In the genomic region with DNA sequence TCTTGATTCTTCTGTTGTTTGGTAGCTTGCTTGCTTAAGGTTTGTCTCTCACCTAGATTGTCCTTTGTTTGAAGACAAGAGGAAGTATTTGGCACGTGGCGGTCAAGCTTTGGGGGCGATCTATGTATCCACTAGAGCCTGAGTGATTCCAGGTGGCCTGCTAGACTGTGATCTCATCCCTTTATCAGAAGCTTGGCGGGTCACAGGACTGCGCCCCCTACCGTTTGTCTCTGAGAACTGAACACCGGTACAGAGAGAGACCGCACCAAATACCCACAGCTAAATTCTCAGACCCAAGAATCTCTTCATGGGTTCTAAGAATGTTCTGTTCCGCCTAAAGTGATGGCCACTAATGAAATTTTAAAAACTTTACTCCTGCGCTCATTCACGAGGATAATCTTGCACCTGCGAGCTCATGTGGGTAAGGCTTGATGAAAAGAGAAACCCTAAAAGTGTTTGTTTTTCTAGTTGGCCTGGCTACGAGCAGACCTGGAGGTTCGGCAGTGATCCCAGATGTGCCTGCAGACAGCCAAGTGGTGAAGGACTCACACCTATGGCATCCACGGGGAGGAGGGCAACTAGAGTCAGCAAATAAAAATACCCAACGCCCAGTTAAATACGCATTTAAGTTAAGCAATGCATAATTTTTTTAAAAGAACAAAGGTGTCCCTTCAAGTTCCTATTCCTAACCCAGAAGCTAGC, we compare ENCODE assay signal across 9 mouse cellular contexts. TPM values are rescaled to one million over a fixed set of nuclear protein-coding genes. Genes with fewer than 3 reads are reported as not detected.
DNase-seq lines count a peak whose midpoint lies in the region; ATAC-seq and TF ChIP-seq lines count a peak whose summit lies in the region.
"Had no signal": no experiment of that assay in that cellular context is flagged by ENCODE, and none has a peak within 500 bp of the region (broad histone marks: within the 10 kb centered on the region; RNA-seq: fewer than 3 reads in every experiment).

No protein-coding gene starts in this region.

- H3K36me3 ChIP-seq in ES-E14 (ENCODE audit: control insufficient read depth, insufficient read depth, low read length, poor library complexity, severe bottlenecking) = no peaks in the 10 kb centered on the region
- no peaks in the 10 kb centered on the region for H3K36me3 ChIP-seq in heart, embryonic 11.5 days (ENCODE audit: control insufficient read depth, insufficient read depth, low read length)
- H3K36me3 ChIP-seq: neural tube, embryonic 12.5 days had no signal

- peak overlapping the region; percentile 14; the same call in 1 of the 2 replicates for H3K4me2 ChIP-seq in heart, embryonic 11.5 days
- H3K4me2 ChIP-seq: neural tube, embryonic 12.5 days had no signal

- no peaks in the 10 kb centered on the region for H3K4me1 ChIP-seq in ES-E14 (ENCODE audit: control insufficient read depth in 2 of 2, insufficient read depth in 2 of 2, low read length in 2 of 2, poor library complexity in 1 of 2)
- no peaks in the 10 kb centered on the region; the same call in 1 of the 2 replicates for H3K4me1 ChIP-seq in heart, embryonic 11.5 days (ENCODE audit: control insufficient read depth, insufficient read depth, low read length)
- H3K4me1 ChIP-seq: neural tube, embryonic 12.5 days had no signal

- no peak overlapping the region for H3K9ac ChIP-seq in ES-E14 (ENCODE audit: insufficient read depth, low read depth, low read length, poor library complexity, severe bottlenecking)
- no peak overlapping the region for H3K9ac ChIP-seq in heart, embryonic 11.5 days (ENCODE audit: low read depth, low read length)
- H3K9ac ChIP-seq: neural tube, embryonic 12.5 days had no signal

- no peak overlapping the region for H3K27ac ChIP-seq in ES-E14 (ENCODE audit: insufficient read depth, low read depth, low read length, poor library complexity, severe bottlenecking)
- no peak overlapping the region for H3K27ac ChIP-seq in heart, embryonic 11.5 days (ENCODE audit: low read depth, low read length)
- H3K27ac ChIP-seq: neural tube, embryonic 12.5 days had no signal

- in situ Hi-C loops in ES-E14 (cut with MboI; ENCODE audit: low sequenced_read_pairs in 2 of 2, unreplicated experiment in 2 of 2) = loop anchor here in 1 of 2 experiments (25.0 kb wide), 1 partner anchor 435 kb away; a partner anchor contains a TSS

- no peak for ATAC-seq in heart, embryonic 11.5 days (replicated peaks; ENCODE audit: insufficient number of reproducible peaks, low FRiP score, low TSS enrichment)

- no peaks in the 10 kb centered on the region for H3K9me3 ChIP-seq in ES-E14 (ENCODE audit: control insufficient read depth, insufficient read depth, low read depth, low read length)
- H3K9me3 ChIP-seq in heart, embryonic 11.5 days (replicated peaks; ENCODE audit: control insufficient read depth, low read length) = no peaks in the 10 kb centered on the region
- H3K9me3 ChIP-seq: neural tube, embryonic 12.5 days had no signal

- WGBS in heart, embryonic 11.5 days (ENCODE audit: insufficient replicate concordance) = 20% methylated on average over 17 of the region's 17 CpGs

- no peak overlapping the region for H3K4me3 ChIP-seq in ES-E14 (ENCODE audit: insufficient read depth in 1 of 2, low read depth in 1 of 2, low read length in 2 of 2, poor library complexity in 1 of 2, severe bottlenecking in 1 of 2)
- no peak overlapping the region for H3K4me3 ChIP-seq in heart, embryonic 11.5 days (ENCODE audit: low read depth, low read length)
- H3K4me3 ChIP-seq: neural tube, embryonic 12.5 days had no signal

- H3K27me3 ChIP-seq in heart, embryonic 11.5 days (ENCODE audit: control insufficient read depth, insufficient read depth, low read length) = no peaks in the 10 kb centered on the region
- H3K27me3 ChIP-seq: neural tube, embryonic 12.5 days had no signal

- DNase-seq in kidney, postnatal 10 days = peak; percentile 53
- DNase-seq in kidney, adult 18-20 months = no peak
- DNase-seq in ES-E14 (ENCODE audit: low read depth, low spot score) = peak; percentile 69
- peak; percentile 8 for DNase-seq in c-Kit-positive CD71-positive TER-119-negative erythroid progenitor cells, embryonic 14.5 days (ENCODE audit: low read depth)
- DNase-seq in mesoderm, embryonic 11.5 days (ENCODE audit: low read depth, low spot score) = peak; percentile 79
- no peak for DNase-seq in spleen, postnatal 14 days (ENCODE audit: low spot score in 2 of 2)
- no peak for DNase-seq in layer of hippocampus, adult 9-10 months (ENCODE audit: low spot score)

TF ChIP-seq in ES-E14, 5 proteins besides CTCF, POLR2A, EP300 and RAD21:
- TF ChIP-seq ZNF384 (IDR thresholded peaks at IDR 0.05; ENCODE audit: low read depth, low read length) = no peak
- no peak for TF ChIP-seq ZC3H11A (IDR thresholded peaks at IDR 0.05; ENCODE audit: borderline replicate concordance, low read depth, low read length)
- no peak for TF ChIP-seq CHD2 (IDR thresholded peaks at IDR 0.05; ENCODE audit: low read depth, low read length)
- no peak for TF ChIP-seq HCFC1 (IDR thresholded peaks at IDR 0.05; ENCODE audit: borderline replicate concordance, insufficient read depth, low read length)
- no peak for TF ChIP-seq MAFK (IDR thresholded peaks at IDR 0.05; ENCODE audit: insufficient read depth, low read depth, low read length)

RNA-seq across cellular contexts. Expression of a gene that starts 12.8 kb away (rescaled TPM):
- 2.1 and 3.5 TPM in 2 replicates for total RNA-seq in ES-E14 (2012; rRNA removed)
- polyA plus RNA-seq in heart, embryonic 11.5 days (2014; fragmentation: Nextera tagmentation; extraction: Ambion mirVana) = not detected in 2 replicates
- polyA plus RNA-seq: neural tube, embryonic 12.5 days had no signal

RNA-seq across cellular contexts. Expression of a gene that starts 50.3 kb away (rescaled TPM):
- 34.0 and 50.3 TPM in 2 replicates for total RNA-seq in ES-E14 (2012; rRNA removed)
- polyA plus RNA-seq in heart, embryonic 11.5 days (2014; fragmentation: Nextera tagmentation; extraction: Ambion mirVana) = 3.2 and 4.8 TPM in 2 replicates

Comparison
In these comparisons a context has a peak if more than half of its experiments do, and no peak if none do; other contexts are left out.
1. DNase-seq: peak in kidney, postnatal 10 days (single experiment), ES-E14 (single experiment), c-Kit-positive CD71-positive TER-119-negative erythroid progenitor cells, embryonic 14.5 days (single experiment) and mesoderm, embryonic 11.5 days (single experiment); none in kidney, adult 18-20 months (single experiment), spleen, postnatal 14 days (0 of 2) and layer of hippocampus, adult 9-10 months (single experiment).